In the genomic region with DNA sequence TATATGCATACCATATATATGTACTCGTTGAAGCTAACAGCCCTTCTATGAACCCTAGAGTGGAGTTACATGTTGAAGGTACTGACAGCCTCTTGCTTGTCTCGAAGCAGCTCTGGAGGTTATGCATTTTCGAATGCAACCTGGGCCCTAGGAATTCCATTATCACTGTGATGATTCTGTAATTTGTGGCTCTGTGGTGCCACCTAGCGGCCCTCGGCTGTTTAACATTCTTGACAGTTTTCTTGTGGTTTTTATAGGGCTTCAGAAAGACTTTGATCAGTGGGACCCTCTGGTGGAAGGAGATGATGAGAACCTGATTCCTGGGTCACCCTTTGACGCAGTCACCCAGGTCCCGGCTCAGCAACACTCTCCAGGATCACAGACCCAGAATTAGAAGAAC, we compare ENCODE assay signal across 8 mouse cellular contexts. TPM values are rescaled to one million over a fixed set of nuclear protein-coding genes. Genes with fewer than 3 reads are reported as not detected.
DNase-seq lines count a peak whose midpoint lies in the region; ATAC-seq lines count a peak whose summit lies in the region.

No protein-coding gene starts in this region.

- no peaks in the 10 kb centered on the region for H3K9me3 ChIP-seq in liver, embryonic 12.5 days (replicated peaks)
- H3K9me3 ChIP-seq in hindbrain, embryonic 15.5 days, result no peaks in the 10 kb centered on the region
- H3K9me3 ChIP-seq in midbrain, embryonic 16.5 days (replicated peaks; ENCODE audit: control insufficient read depth, low read length, poor library complexity, severe bottlenecking), result no peaks in the 10 kb centered on the region

- H3K9ac ChIP-seq in liver, embryonic 12.5 days, result no peak overlapping the region
- H3K9ac ChIP-seq in hindbrain, embryonic 15.5 days, result no peak overlapping the region
- H3K9ac ChIP-seq in midbrain, embryonic 16.5 days (ENCODE audit: low read depth, low read length), result no peak overlapping the region

- H3K27ac ChIP-seq in liver, embryonic 12.5 days, result no peak overlapping the region
- no peak overlapping the region for H3K27ac ChIP-seq in hindbrain, embryonic 15.5 days (replicated peaks)
- no peak overlapping the region for H3K27ac ChIP-seq in midbrain, embryonic 16.5 days (ENCODE audit: low read length)

- peak; percentile 60 for DNase-seq in liver
- DNase-seq in adrenal gland, postnatal 36 days, result peak; percentile 28 to 43
- peak; percentile 71 for DNase-seq in embryo, embryonic 9.5 days (ENCODE audit: extremely low spot score)
- DNase-seq in left cerebral cortex, postnatal 25 days (ENCODE audit: low spot score in 2 of 2), result peak; percentile 64 to 65
- DNase-seq in thymus, postnatal 25 days, result peak; percentile 41

- H3K4me2 ChIP-seq in liver, embryonic 12.5 days, result no peak overlapping the region
- H3K4me2 ChIP-seq in hindbrain, embryonic 15.5 days, result no peak overlapping the region
- no peak overlapping the region for H3K4me2 ChIP-seq in midbrain, embryonic 16.5 days (ENCODE audit: low read length)

- no peaks in the 10 kb centered on the region for H3K36me3 ChIP-seq in liver, embryonic 12.5 days
- H3K36me3 ChIP-seq in hindbrain, embryonic 15.5 days, result no peaks in the 10 kb centered on the region
- H3K36me3 ChIP-seq in midbrain, embryonic 16.5 days (ENCODE audit: control insufficient read depth, insufficient read depth, low read length), result no peaks in the 10 kb centered on the region

- intact Hi-C loops in left cerebral cortex, postnatal 25 days (cut with DNase I), result loop anchor here (1.0 kb wide), 2 partner anchors 93 to 346 kb away; no protein-coding TSS in a partner anchor

- no peak for ATAC-seq in liver, embryonic 12.5 days
- peak; percentile 63 for ATAC-seq in hindbrain, embryonic 15.5 days (ENCODE audit: low FRiP score, low read depth)
- ATAC-seq in midbrain, embryonic 16.5 days, result peak; percentile 75; the same call in 1 of the 2 replicates

- H3K27me3 ChIP-seq in liver, embryonic 12.5 days (replicated peaks), result no peaks in the 10 kb centered on the region
- no peaks in the 10 kb centered on the region for H3K27me3 ChIP-seq in hindbrain, embryonic 15.5 days
- no peaks in the 10 kb centered on the region for H3K27me3 ChIP-seq in midbrain, embryonic 16.5 days (ENCODE audit: control insufficient read depth, insufficient read depth, low read depth, low read length)

- no peaks in the 10 kb centered on the region for H3K4me1 ChIP-seq in liver, embryonic 12.5 days
- H3K4me1 ChIP-seq in hindbrain, embryonic 15.5 days (replicated peaks), result no peaks in the 10 kb centered on the region
- no peaks in the 10 kb centered on the region for H3K4me1 ChIP-seq in midbrain, embryonic 16.5 days (ENCODE audit: control insufficient read depth, insufficient read depth, low read length)

- H3K4me3 ChIP-seq in liver, embryonic 12.5 days, result no peak overlapping the region
- H3K4me3 ChIP-seq in hindbrain, embryonic 15.5 days, result no peak overlapping the region
- no peak overlapping the region for H3K4me3 ChIP-seq in midbrain, embryonic 16.5 days (ENCODE audit: low read depth, low read length)

- WGBS in liver, embryonic 12.5 days (ENCODE audit: insufficient replicate concordance), result 17% methylated on average over 7 of the region's 7 CpGs
- 19% methylated on average over 7 of the region's 7 CpGs for WGBS in hindbrain, embryonic 15.5 days
- 18% methylated on average over 7 of the region's 7 CpGs for WGBS in midbrain, embryonic 16.5 days

RNA-seq across cellular contexts. Expression of gene Tdrd6, which starts 18.5 kb away (rescaled TPM):
- polyA plus RNA-seq in liver, embryonic 12.5 days (2016; fragmentation: Nextera tagmentation; extraction: Ambion mirVana), result not detected in 2 replicates
- not detected for total RNA-seq in adrenal gland, postnatal 36 days (2021)
- polyA plus RNA-seq in hindbrain, embryonic 15.5 days (2015; fragmentation: Nextera tagmentation; extraction: Ambion mirVana), result 0.61 and 0.66 TPM in 2 replicates
- under 1 TPM; 0.25 to 0.50 TPM for total RNA-seq in left cerebral cortex, postnatal 25 days (2021)
- polyA plus RNA-seq in midbrain, embryonic 16.5 days (2015; fragmentation: Nextera tagmentation; extraction: Ambion mirVana), result 0.52 and 1.5 TPM in 2 replicates

RNA-seq across cellular contexts. Expression of gene Pla2g7, which starts 43.7 kb away (rescaled TPM):
- 3.6 TPM in 2 replicates for polyA plus RNA-seq in liver, embryonic 12.5 days (2016; fragmentation: Nextera tagmentation; extraction: Ambion mirVana)
- 10 to 100 TPM; 14.6 to 18.4 TPM for total RNA-seq in adrenal gland, postnatal 36 days (2021)
- 116 and 122 TPM in 2 replicates for polyA plus RNA-seq in hindbrain, embryonic 15.5 days (2015; fragmentation: Nextera tagmentation; extraction: Ambion mirVana)
- total RNA-seq in left cerebral cortex, postnatal 25 days (2021), result 10 to 100 TPM; 76.0 to 79.6 TPM
- polyA plus RNA-seq in midbrain, embryonic 16.5 days (2015; fragmentation: Nextera tagmentation; extraction: Ambion mirVana), result 24.5 and 51.2 TPM in 2 replicates

RNA-seq across cellular contexts. Expression of gene Slc25a27, which starts 55.4 kb away (rescaled TPM):
- 2.8 and 3.7 TPM in 2 replicates for polyA plus RNA-seq in liver, embryonic 12.5 days (2016; fragmentation: Nextera tagmentation; extraction: Ambion mirVana)
- 1 to 10 TPM; 2.1 to 3.9 TPM for total RNA-seq in adrenal gland, postnatal 36 days (2021)
- 105 and 107 TPM in 2 replicates for polyA plus RNA-seq in hindbrain, embryonic 15.5 days (2015; fragmentation: Nextera tagmentation; extraction: Ambion mirVana)
- total RNA-seq in left cerebral cortex, postnatal 25 days (2021), result 10 to 100 TPM; 42.8 to 47.8 TPM
- 123 and 129 TPM in 2 replicates for polyA plus RNA-seq in midbrain, embryonic 16.5 days (2015; fragmentation: Nextera tagmentation; extraction: Ambion mirVana)

RNA-seq across cellular contexts. Expression of gene Cyp39a1, which starts 55.6 kb away (rescaled TPM):
- 2.6 and 2.8 TPM in 2 replicates for polyA plus RNA-seq in liver, embryonic 12.5 days (2016; fragmentation: Nextera tagmentation; extraction: Ambion mirVana)
- 1 to 10 TPM; 2.6 to 3.6 TPM for total RNA-seq in adrenal gland, postnatal 36 days (2021)
- polyA plus RNA-seq in hindbrain, embryonic 15.5 days (2015; fragmentation: Nextera tagmentation; extraction: Ambion mirVana), result 14.5 and 14.7 TPM in 2 replicates
- total RNA-seq in left cerebral cortex, postnatal 25 days (2021), result 1 to 10 TPM; 1.8 TPM
- 7.6 and 8.6 TPM in 2 replicates for polyA plus RNA-seq in midbrain, embryonic 16.5 days (2015; fragmentation: Nextera tagmentation; extraction: Ambion mirVana)

Comparison
In these comparisons a context has a peak if more than half of its experiments do, and no peak if none do; other contexts are left out.
1. RNA of gene Slc25a27, which starts 55.4 kb away (polyA plus RNA-seq): 123 to 129 TPM in midbrain, embryonic 16.5 days and 105 to 107 TPM in hindbrain, embryonic 15.5 days; 2.8 to 3.7 TPM in liver, embryonic 12.5 days; every median in the first group is over 10 times any median in the second.
2. Peak in every context shown above with its lines, with median percentiles within 50 percentile points of each other: DNase-seq.